Mouse (Mus musculus) liver, embryonic 14.5 days (tissue): ENCODE data around the gene Mapre3. TPM values are rescaled to one million over a fixed set of nuclear protein-coding genes. Genes with fewer than 3 reads are reported as not detected.

Source experiments
- ATAC-seq: fragments of 200-750 bp; cut with Nextera tagmentation; 2 replicates; pipeline ENCODE4 v1.8.0; 2017; ENCODE audit warnings: moderate number of reproducible peaks, mild to moderate bottlenecking, moderate library complexity; ENCODE audit not compliant: insufficient read depth
- DNase-seq, 3 experiments: peaks; one replicate each; pipeline ENCODE4 v3.0.0-alpha.2; 2012 to 2013; ENCODE audit warnings: low read depth in 3 of 3, low spot score in 3 of 3
- H3K27ac ChIP-seq: fragments of 300-500 bp; sonication (generic); 2 replicates; pipeline ENCODE4 v1.5.1; 2014; ENCODE audit warnings: moderate library complexity, mild to moderate bottlenecking, control low read depth, inconsistent platforms
- H3K27me3 ChIP-seq: fragments of 300-500 bp; sonication (generic); 2 replicates; pipeline ENCODE4 v1.6.1; 2014; ENCODE audit warnings: mild to moderate bottlenecking, low read length, moderate library complexity; ENCODE audit not compliant: control insufficient read depth, insufficient read depth
- H3K36me3 ChIP-seq: fragments of 300-500 bp; sonication (generic); replicated peaks from 2 replicates; pipeline ENCODE4 v1.6.1; 2014; ENCODE audit warnings: low read depth; ENCODE audit not compliant: control insufficient read depth, insufficient read depth
- H3K4me1 ChIP-seq, 2 experiments: fragments of 200-500 bp in 1 of 2; fragments of 300-500 bp in 1 of 2; sonication (generic) in 1 of 2; replicated peaks; 2 replicates each; pipeline ENCODE4 v1.6.1; 2012 to 2014; ENCODE audit warnings: antibody characterized with exemption in 1 of 2, inconsistent platforms in 1 of 2, low read length in 1 of 2; ENCODE audit not compliant: control insufficient read depth in 2 of 2, insufficient read depth in 2 of 2
- H3K4me2 ChIP-seq: fragments of 300-500 bp; sonication (generic); 2 replicates; pipeline ENCODE4 v1.6.1; 2014; ENCODE audit warnings: low read depth, mild to moderate bottlenecking, control low read depth, moderate library complexity
- H3K4me3 ChIP-seq, 2 experiments: fragments of 200-500 bp in 1 of 2; fragments of 300-500 bp in 1 of 2; sonication (generic) in 1 of 2; 2 replicates each; pipeline ENCODE4 v1.5.1; 2012 to 2014; ENCODE audit warnings: low read depth in 2 of 2, low read length in 2 of 2, mild to moderate bottlenecking in 2 of 2, control low read depth in 1 of 2, inconsistent platforms in 1 of 2, moderate library complexity in 1 of 2; ENCODE audit not compliant: insufficient read depth in 1 of 2
- H3K9ac ChIP-seq: fragments of 300-500 bp; sonication (generic); replicated peaks from 2 replicates; pipeline ENCODE4 v1.6.1; 2014; ENCODE audit warnings: mild to moderate bottlenecking, control low read depth, moderate library complexity
- H3K9me3 ChIP-seq: fragments of 300-500 bp; sonication (generic); 2 replicates; pipeline ENCODE4 v1.6.1; 2016; ENCODE audit warnings: low read length, mixed read lengths; ENCODE audit not compliant: control insufficient read depth
- CTCF ChIP-seq: IDR thresholded peaks from 2 replicates; pipeline ENCODE4 v1.5.1; 2016; ENCODE audit warnings: antibody characterized with exemption, low read depth, control low read depth
- EP300 ChIP-seq: IDR thresholded peaks from 2 replicates; pipeline ENCODE4 v1.6.1; 2016; ENCODE audit warnings: antibody characterized with exemption, low read depth
- WGBS: fragments of 180-500 bp; shearing (Covaris S2); extraction: QIAGEN DNeasy Blood & Tissue Kit; methylation state at CpG from one replicate; pipeline ENCODE4 v1.1.7; 2014; ENCODE audit not compliant: insufficient replicate concordance; 5-methylcytosine and 5-hydroxymethylcytosine counted together
- polyA plus RNA-seq, 2 experiments: library from polyadenylated mRNA; depleted of rRNA in 1 of 2; stranded (reverse) in 1 of 2; unstranded in 1 of 2; fragments of >200 nt; fragmentation: Nextera tagmentation in 1 of 2; extraction: Ambion mirVana in 1 of 2; gene quantifications; 2 replicates each; pipeline versions ENCODE4 v1.2.1 to v1.2.3; 2012 to 2014

Gene Mapre3
- polyA plus RNA-seq, 2 experiments, result 1.2 to 2.4 TPM

DNA sequence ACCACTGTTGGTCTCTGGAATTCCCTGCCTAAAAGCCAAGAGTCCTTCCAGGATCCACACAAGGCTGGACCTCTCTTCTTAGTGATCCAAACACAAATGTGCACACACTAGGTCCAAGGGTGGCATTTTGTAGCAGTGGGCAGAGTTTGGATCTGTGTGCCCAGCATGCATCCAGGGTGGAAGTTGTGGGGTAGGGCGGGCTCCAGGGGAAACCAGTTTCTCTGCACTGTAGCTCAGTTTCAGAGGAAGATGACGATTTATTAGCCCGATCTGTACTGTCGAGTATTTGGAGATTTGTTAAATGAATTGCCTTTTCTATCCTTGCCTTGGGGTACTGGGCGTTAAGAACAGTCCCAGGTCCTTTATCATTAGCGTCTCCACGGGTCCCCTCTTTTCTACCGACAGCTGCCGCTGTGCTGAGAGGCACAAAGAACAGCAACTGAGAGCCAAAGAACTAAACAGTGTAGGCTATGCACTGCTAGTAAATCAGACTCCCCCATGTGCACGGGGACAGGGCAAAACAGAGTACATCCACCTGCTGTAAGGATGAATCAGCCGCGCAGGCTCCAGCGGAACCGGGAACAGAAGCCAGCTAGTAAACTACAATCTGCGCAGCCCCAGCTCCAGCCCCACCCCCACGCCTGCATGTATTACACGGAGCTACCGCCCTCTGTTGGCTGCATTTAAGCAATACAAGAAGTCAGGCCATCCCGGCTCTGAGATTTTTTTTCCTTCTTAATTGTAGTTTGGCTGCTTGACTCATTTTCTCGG is 39.7 kb upstream of the Mapre3 start:
- ATAC-seq, result no peak
- WGBS, result 8% methylated on average over 20 of the region's 20 CpGs
- H3K9ac ChIP-seq, result no peak overlapping the region

DNA sequence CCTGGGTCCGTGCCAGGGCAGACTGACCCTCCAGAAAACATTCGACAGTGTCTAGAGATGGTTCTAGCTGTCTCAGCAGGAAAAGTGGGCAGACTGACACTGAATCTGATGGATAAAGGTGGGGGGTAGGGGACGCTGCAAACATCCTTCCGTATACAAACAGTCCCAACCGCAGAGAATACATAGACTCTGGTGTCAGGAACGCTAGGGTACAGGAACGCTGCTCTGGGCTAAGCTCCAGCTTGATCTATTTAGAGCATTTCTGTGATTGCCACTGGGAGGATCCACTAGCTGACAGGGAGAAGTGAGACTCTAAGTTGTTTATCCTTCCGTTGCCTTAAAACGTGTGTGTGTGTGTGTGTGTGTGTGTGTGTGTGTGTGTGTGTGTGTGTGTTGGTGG is 33.7 kb upstream of the Mapre3 start:
- H3K27me3 ChIP-seq, result no peaks in the 10 kb centered on the region
- H3K27ac ChIP-seq, result no peak overlapping the region
- DNase-seq, result no peak
- H3K4me2 ChIP-seq, result no peak overlapping the region
- no peaks in the 10 kb centered on the region for H3K36me3 ChIP-seq
- ATAC-seq, result no peak
- WGBS, result 62% methylated on average over 9 of the region's 9 CpGs
- H3K4me3 ChIP-seq, result no peak overlapping the region
- H3K9ac ChIP-seq, result no peak overlapping the region
- TF ChIP-seq CTCF (no peak), EP300 (no peak)
- H3K9me3 ChIP-seq, result no peaks in the 10 kb centered on the region
- no peaks in the 10 kb centered on the region for H3K4me1 ChIP-seq

More for the DNA sequence above, 39.7 kb upstream of the Mapre3 start:
- no peaks in the 10 kb centered on the region for H3K4me1 ChIP-seq
- DNase-seq, result peak in 2 of 3 experiments; percentile 26 to 39
- H3K9me3 ChIP-seq, result no peaks in the 10 kb centered on the region
- no peak overlapping the region for H3K4me3 ChIP-seq
- H3K36me3 ChIP-seq, result no peaks in the 10 kb centered on the region
- H3K4me2 ChIP-seq, result no peak overlapping the region
- TF ChIP-seq EP300 (no peak), CTCF (peak; percentile 81)
- H3K27me3 ChIP-seq, result no peaks in the 10 kb centered on the region
- no peak overlapping the region for H3K27ac ChIP-seq

GRCm38 (mm10) chr5:30781147-30781546 is 33.3 kb upstream of the Mapre3 start:
- H3K4me2 ChIP-seq, result no peak overlapping the region
- H3K9me3 ChIP-seq, result no peaks in the 10 kb centered on the region
- no peaks in the 10 kb centered on the region for H3K36me3 ChIP-seq
- TF ChIP-seq EP300 (no peak), CTCF (no peak)
- ATAC-seq, result no peak
- no peak overlapping the region for H3K4me3 ChIP-seq
- H3K4me1 ChIP-seq, result no peaks in the 10 kb centered on the region
- WGBS, result 44% methylated on average over 3 of the region's 3 CpGs
- no peak for DNase-seq
- H3K9ac ChIP-seq, result no peak overlapping the region
- H3K27ac ChIP-seq, result no peak overlapping the region
- no peaks in the 10 kb centered on the region for H3K27me3 ChIP-seq

- Histone ChIP-seq H3K4me2 (no peak overlapping the region), H3K4me1 (no peaks in the 10 kb centered on the region), H3K4me3 (no peak overlapping the region), H3K9ac (no peak overlapping the region), H3K27ac (no peak overlapping the region), H3K36me3 (no peaks in the 10 kb centered on the region), H3K9me3 (no peaks in the 10 kb centered on the region), H3K27me3 (no peaks in the 10 kb centered on the region)
- ATAC-seq (no peak), DNase-seq (no peak)
- WGBS, result 51% methylated on average over 5 of the region's 5 CpGs
- no peak for TF ChIP-seq CTCF
Measured at GRCm38 (mm10) chr5:30787381-30787780, 27.1 kb upstream of the Mapre3 start.

DNA sequence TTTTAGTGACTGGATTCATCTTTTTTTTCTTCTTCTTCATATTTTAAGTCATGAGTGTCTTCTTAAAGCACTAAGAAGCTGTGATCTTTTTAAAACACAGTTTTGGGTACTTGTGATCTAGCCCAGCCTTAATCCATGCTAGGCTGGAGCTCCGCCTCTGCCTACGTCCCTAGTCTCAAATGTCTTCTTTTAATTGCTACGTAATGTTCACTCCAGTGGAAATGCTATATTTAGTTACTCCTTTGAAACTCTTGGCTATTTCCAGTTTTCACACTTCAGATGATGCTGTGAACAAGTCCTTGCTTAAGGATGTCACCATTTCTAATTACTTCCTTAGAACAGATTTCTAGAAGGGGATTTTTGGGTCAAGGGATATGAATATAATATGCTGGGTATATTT is 24.4 kb upstream of the Mapre3 start:
- no peak for ATAC-seq
- no peak for TF ChIP-seq EP300
- TF ChIP-seq CTCF, result no peak
- no peak overlapping the region for H3K27ac ChIP-seq

More for the DNA sequence above, 24.4 kb upstream of the Mapre3 start:
- H3K36me3 ChIP-seq, result no peaks in the 10 kb centered on the region
- H3K4me1 ChIP-seq, result no peaks in the 10 kb centered on the region
- 72% methylated on average over 3 of the region's 3 CpGs for WGBS
- no peak for DNase-seq
- H3K9me3 ChIP-seq, result no peaks in the 10 kb centered on the region
- H3K9ac ChIP-seq, result no peak overlapping the region
- no peak overlapping the region for H3K4me2 ChIP-seq
- H3K27me3 ChIP-seq, result no peaks in the 10 kb centered on the region
- no peak overlapping the region for H3K4me3 ChIP-seq
